Mouse (Mus musculus) erythroblast, embryonic 14.5 days (primary cell): ENCODE results near the gene Clcnkb.

ENCODE experiments used
- GATA1 ChIP-seq: IDR thresholded peaks from 2 replicates; pipeline ENCODE4 v1.6.1; 2012; ENCODE audit warnings: low read length, inconsistent platforms, mixed read lengths
- TAL1 ChIP-seq: IDR thresholded peaks from 3 replicates; pipeline ENCODE4 v1.6.1; 2012; ENCODE audit warnings: low read length, inconsistent platforms, mixed read lengths

DNA sequence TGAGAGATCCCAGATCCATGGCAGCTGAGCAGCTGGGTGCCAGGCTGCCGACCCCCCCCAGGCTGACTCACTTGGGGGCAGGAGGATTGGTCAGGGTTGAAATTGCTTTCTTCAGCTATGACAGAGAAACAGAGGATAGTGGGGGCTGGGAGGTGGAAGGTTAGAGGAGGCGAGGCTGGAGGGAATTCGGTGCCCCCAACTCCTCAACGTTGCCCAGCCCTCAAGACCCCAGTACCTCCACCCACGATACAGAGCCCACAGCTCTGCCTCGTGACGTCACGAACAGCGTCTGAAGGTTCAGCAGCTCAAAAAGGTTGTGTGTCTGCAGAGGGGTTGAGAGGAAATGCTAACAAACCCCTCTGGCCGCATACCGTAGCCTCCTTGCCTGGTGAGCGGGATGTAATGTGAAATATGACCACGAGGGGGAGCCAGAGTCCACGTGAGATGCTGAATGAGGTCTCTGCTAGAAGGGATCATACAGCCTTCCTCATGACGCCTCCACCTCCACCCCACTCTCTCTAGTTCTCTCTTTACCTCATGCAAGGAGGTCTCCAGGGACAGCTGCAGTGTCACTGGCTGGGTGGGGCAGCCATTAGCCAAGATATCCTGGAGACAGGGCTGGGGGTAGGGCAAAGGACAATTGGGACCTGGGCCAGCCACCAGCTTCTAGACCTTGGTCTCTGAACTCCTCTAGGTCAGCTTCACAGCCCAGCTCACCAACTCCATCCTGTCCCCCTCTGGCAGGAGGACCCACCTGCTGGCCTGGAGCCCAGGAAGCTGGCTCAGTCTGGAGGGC lies 11.1 kb downstream of the Clcnkb start:
- TF ChIP-seq GATA1 = no peak
- no peak for TF ChIP-seq TAL1
